Mouse (Mus musculus) gastrocnemius, adult 2 months (tissue): Measurements from ENCODE around the gene Pcdh8. TPM values are rescaled to one million over a fixed set of nuclear protein-coding genes. Genes with fewer than 3 reads are reported as not detected.

ENCODE experiments used
- DNase-seq: peaks from one replicate; pipeline ENCODE4 v3.0.0; 2022
- H3K27ac ChIP-seq: fragments of 200-600 bp; 2 replicates; pipeline ENCODE4 v1.8.1; 2022; ENCODE audit warnings: mild to moderate bottlenecking
- H3K4me3 ChIP-seq: fragments of 200-600 bp; 2 replicates; pipeline ENCODE4 v1.8.1; 2022; ENCODE audit warnings: mild to moderate bottlenecking, moderate library complexity
- CTCF ChIP-seq: fragments of 200-600 bp; IDR thresholded peaks from 2 replicates; pipeline ENCODE4 v1.8.1; 2022; ENCODE audit warnings: antibody characterized with exemption, mild to moderate bottlenecking, moderate library complexity
- intact Hi-C: fragments of 180-260 bp; cut with DNase I; formaldehyde crosslinking; loops from one replicate; pipeline ENCODE4 v1.15.1; 2025
- microRNA-seq: library from miRNA; unstranded; fragments of <30 nt; microRNA quantifications from one replicate; pipeline ENCODE4 v1.2.0, GENCODE M21; 2021
- total RNA-seq, 2 experiments: library from RNA; stranded (reverse); gene quantifications; 2 replicates each; pipeline ENCODE4 v1.2.3; 2021

Gene Pcdh8
- total RNA-seq, 2 experiments from 2014 or later: not detected

DNA sequence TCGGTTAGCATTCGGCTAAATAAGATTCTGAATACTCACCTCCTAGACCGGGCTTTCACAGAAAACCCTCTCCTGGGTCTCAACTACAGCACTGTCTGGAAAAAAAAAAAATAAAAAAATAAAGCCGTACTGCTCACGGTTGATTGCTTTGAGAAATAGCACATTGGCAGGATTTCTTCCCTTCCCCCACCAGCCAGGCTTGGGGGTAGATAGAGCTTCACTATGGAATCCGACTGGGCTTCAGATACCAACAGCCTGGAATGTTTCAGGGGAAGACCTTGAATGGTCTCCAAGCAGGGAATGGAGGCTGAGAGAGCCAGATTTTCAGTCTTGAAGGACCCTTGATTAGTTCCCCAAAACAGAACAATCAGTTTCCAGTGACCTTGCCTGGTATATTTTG, 34.3 kb downstream of the Pcdh8 start:
- no peak for DNase-seq
- Histone ChIP-seq H3K4me3 (no peak overlapping the region), H3K27ac (no peak overlapping the region)
- no peak for TF ChIP-seq CTCF
- intact Hi-C loops: no loop called here

DNA sequence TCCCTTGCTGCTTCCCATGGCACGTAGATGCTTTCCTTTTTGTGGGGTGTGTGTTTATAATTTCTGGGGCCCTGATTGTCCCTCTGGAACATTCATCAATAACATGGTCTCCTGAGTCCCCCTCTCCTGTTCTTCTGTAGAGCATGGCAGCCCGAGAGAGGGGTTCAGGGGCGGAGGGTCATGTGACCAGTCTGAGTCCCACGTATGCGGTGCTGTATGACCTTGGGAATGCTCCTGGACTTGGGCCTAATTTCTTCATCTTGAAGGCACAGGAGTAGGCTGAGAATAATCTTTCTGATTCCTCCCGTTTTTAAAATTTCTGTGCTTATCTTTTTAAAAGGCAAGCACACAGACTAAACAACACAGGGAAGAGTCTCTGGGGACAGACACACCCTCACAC, 37.6 kb downstream of the Pcdh8 start:
- Histone ChIP-seq H3K4me3 (no peak overlapping the region), H3K27ac (no peak overlapping the region)
- DNase-seq: no peak
- TF ChIP-seq CTCF: no peak
- intact Hi-C loops: no loop called here

DNA sequence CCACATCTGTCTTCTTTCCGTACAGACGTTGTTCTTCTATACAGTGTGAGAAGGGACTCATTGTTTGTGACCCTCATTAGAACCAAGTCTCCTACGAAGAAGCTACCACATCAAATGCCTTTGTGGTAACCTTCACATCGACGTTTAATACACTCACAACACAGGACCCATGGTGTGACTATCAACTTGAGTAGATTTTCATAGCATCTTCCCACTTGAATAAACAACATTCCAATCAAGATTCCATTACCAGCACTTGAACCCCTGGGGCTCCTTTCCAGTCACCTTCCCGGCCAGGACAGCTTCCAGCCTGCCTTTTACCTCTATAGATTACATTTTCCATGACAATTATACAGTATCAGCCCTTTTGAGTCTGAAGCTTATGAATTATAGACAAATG, 42.3 kb downstream of the Pcdh8 start:
- Histone ChIP-seq H3K27ac (no peak overlapping the region), H3K4me3 (no peak overlapping the region)
- DNase-seq: no peak
- TF ChIP-seq CTCF: no peak
- intact Hi-C loops: no loop called here

DNA sequence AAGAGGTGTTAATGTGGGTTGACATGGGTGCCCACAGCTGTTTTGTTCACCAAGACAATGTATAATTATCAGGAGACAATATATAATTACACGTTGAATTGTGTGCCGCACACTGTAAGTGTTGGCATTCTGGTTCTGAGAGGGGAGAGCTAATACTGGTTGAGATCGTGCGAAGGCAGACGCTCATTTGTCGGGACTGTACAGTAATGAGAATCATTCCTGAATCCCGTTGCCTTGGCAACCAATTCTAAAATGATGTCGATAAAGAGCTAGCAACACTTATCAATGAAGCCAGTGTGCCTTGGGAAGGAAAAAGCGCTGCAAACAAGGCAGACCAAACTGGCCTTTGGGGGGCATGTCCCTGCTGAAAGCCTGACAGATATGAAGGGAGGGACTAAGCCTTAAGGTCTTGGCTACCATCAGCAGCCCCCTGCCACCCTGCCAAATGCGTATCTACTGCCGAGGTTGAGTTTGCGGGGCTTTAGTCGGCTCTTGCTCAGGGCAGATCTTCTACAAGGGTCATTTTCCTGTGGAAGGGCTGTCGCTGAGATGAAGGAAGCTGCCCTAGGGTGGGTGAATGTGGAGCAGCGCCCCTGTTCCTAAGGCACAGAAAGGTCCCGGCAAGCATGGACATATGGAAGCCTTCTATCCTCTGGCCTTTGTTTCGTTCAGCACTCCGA, 47.0 kb downstream of the Pcdh8 start:
- intact Hi-C loops: no loop called here
- no peak overlapping the region for H3K27ac ChIP-seq
- DNase-seq: no peak
- H3K4me3 ChIP-seq: no peak overlapping the region
- no peak for TF ChIP-seq CTCF

DNA sequence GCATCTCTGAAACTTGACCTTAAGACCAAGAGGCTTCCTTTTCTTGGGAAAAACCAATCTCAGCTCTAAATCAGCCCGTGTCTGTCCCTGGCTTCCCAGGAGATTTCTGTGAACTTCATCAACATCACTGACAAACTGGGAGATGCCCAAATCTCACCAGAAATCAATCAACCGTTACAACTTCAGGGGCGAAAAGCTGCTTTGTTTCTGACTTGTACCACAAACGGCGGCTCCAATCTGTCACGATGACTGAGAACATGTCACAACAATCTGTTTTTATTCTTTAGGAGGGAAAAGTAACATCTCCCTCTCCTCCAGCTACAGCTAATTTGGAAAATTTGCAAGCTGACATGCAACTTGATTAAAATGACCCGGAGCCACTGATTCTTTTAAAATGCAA, 48.9 kb downstream of the Pcdh8 start:
- no peak overlapping the region for H3K27ac ChIP-seq
- intact Hi-C loops: no loop called here
- DNase-seq: no peak
- H3K4me3 ChIP-seq: no peak overlapping the region
- TF ChIP-seq CTCF: no peak

Small RNA genes lying within 50 kb of the gene (microRNA-seq; reads per million reads assigned to microRNA genes)
- gene Mir759: not detected

Other genes starting within 250 kb of the Pcdh8 start
- 10 to 100 TPM; 96.5 to 97.2 TPM for gene Sugt1, start 183.6 kb downstream of the Pcdh8 start, total RNA-seq
- under 1 TPM in 1 of 2 experiments, not detected in 1; 0.73 TPM for gene Cnmd, start 109.1 kb downstream of the Pcdh8 start, total RNA-seq
- not detected for gene Olfm4, start 212.8 kb upstream of the Pcdh8 start, total RNA-seq